Mouse (Mus musculus): ENCODE results near the gene Ildr1.

Ildr1 gene

DNA sequence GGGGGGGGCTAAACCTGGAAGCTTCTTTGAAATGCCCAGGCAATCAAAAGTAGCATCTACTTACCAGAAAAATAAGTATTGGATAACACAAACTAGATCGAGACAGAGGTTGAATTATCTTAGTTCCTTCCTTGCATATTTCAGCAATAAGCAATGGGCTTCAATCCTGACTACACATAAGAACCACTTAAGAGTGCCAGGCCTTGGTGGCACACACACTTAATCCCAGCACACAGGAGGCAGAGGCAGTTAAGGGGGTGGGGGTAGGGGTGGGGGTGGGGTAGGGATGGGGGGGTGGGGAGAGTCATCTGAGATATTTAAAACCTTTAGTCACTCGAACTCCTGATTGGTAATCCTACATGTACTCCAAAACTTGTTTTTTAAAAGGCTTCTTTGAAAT, 77.5 kb downstream of the Ildr1 start:
- no peak for DNase-seq (ENCODE audit: low spot score in 2 of 2)

DNA sequence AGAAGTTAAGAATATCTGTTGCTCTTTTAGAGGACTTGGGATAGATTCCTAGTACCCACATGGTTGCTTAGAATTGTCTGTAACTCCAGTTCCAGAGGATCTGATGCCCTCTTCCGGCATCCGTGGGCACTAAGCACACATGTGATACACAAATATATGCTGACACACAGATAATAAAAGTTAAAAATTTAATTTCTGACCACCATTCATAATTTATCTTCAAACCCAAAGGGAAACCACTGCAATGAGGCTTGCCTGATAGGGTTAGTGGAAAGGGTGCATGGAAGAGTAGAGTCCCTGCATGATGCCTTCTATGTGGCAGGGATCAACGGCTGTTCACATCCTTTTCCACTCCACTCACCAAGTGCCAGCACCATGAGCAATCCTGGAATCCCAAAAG, 77.9 kb downstream of the Ildr1 start:
- DNase-seq (ENCODE audit: low spot score in 2 of 2): no peak

DNA sequence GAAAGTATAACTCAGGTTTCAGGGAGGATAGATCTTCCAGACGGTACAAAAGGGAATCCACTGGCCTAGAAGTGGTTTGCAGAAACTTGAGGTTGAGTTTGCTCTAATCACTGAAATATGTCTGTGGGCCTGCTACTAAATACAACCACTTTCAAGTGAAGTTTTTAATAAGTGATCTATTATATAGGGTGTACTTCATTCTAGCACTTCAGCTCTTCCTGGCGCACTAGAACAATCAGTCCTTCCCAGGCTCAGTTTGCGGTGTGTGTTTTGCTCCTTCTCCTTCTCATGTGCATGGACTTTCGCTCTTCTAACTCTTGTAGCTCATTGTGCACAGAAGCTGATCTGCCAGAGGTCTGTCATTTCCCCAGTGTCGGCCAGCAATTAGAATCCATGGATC, 79.2 kb downstream of the Ildr1 start:
- DNase-seq (ENCODE audit: low spot score in 2 of 2): no peak

DNA sequence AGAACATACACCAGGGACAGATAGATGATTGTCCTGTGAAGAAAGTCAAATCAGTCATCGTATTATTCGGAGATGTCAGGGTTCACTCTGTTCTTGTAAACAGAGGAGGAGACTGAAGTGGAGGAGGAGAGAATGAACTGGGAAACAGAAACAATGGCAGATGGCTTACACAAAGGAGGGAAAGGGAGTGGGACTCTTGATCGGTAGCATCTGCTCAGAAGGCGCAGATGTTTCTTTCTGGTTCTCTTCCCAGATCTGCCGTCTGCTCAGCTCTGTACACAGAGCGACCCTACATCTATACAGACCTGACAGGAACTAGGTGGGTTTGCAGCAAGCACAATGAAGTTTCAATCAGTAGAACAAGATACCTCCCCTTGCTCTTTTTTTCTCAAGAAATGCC, 81.9 kb downstream of the Ildr1 start:
- DNase-seq (ENCODE audit: low spot score in 2 of 2): no peak
